Mouse (Mus musculus): ENCODE results near the gene Taok1. TPM values are rescaled to one million over a fixed set of nuclear protein-coding genes. Genes with fewer than 3 reads are reported as not detected.
"Not testable (repeated sequence)": the region's sequence is repeated elsewhere in the genome, so short reads cannot be mapped to it uniquely, and the experiment has no call there.

The Taok1 gene
- polyA plus RNA-seq, 1 experiment from 2014 or later, result 19.6 TPM

DNA sequence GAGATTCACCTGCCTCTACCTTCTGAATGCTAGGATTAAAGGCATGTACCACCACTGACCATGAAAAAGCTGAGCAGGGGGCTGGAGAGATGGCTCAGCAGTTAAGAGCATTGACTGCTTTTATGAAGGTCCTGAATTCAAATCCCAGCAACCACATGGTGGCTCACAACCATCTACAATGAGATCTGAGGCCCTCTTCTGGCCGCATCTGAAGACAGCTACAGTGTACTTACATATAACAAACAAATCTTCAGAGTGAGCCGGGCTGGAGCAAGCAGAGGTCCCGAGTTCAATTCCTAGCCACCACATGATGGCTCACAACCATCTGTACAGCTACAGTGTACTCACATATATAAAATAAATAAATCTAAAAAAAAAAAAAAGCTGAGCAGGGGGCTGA lies 79.2 kb downstream of the Taok1 start:
- H3K4me1 ChIP-seq (ENCODE audit: control insufficient read depth, insufficient read depth, low read length); H3K9ac ChIP-seq (ENCODE audit: low read depth, low read length); H3K9me3 ChIP-seq (ENCODE audit: control insufficient read depth, low read length); H3K27me3 ChIP-seq (replicated peaks; ENCODE audit: control insufficient read depth, insufficient read depth, low read length); H3K36me3 ChIP-seq (ENCODE audit: control insufficient read depth, insufficient read depth, low read length); ATAC-seq (ENCODE audit: low read depth); H3K27ac ChIP-seq (replicated peaks; ENCODE audit: low read depth, low read length); H3K4me2 ChIP-seq (ENCODE audit: low read depth, low read length); H3K4me3 ChIP-seq (ENCODE audit: low read depth, low read length); DNase-seq (ENCODE audit: low spot score): not testable (repeated sequence)
- 83% methylated on average over 3 of the region's 3 CpGs for WGBS

DNA sequence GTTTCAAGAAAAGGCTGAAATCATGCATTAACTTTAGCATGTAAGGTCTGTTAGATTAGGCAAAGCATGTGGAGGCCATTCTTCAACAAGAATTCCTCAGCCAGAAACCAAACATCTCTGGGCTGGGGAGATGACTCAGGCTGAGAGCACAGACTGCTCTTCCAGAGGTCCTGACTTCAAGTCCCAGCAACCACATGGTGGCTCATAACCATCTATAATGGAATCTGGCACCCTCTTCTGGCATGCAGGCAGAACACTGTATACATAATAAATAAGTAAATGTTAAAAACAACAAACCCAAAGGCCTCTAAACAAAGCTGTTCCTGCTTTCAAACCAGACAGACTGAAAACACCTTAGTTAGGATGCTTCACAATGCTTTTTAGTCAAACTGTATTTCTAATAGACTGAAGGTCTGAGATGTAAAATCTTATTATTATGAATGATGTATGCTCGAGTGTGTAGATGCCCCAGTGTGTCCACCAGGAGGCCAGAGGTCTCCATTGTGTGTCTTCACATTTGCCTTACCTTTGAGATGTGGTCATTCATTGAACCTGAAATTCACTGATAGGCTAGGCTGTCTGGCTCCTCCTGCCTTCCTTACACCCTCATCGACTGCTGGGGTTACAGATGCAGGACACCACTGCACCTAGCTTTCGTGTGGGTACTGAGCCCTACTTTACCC lies 81.7 kb downstream of the Taok1 start:
- peaks cover under 1% of the 10 kb centered on the region; the same call in 1 of the 2 replicates for H3K36me3 ChIP-seq (ENCODE audit: control insufficient read depth, insufficient read depth, low read length)
- no peaks in the 10 kb centered on the region for H3K27me3 ChIP-seq (replicated peaks; ENCODE audit: control insufficient read depth, insufficient read depth, low read length)
- DNase-seq (ENCODE audit: low spot score), result no peak
- WGBS, result 85% methylated on average over 3 of the region's 3 CpGs
- ATAC-seq (ENCODE audit: low read depth), result no peak
- no peaks in the 10 kb centered on the region for H3K9me3 ChIP-seq (ENCODE audit: control insufficient read depth, low read length)
- H3K4me1 ChIP-seq (ENCODE audit: control insufficient read depth, insufficient read depth, low read length), result no peaks in the 10 kb centered on the region
- no peak overlapping the region for H3K27ac ChIP-seq (replicated peaks; ENCODE audit: low read depth, low read length)
- no peak overlapping the region for H3K4me3 ChIP-seq (ENCODE audit: low read depth, low read length)
- H3K9ac ChIP-seq (ENCODE audit: low read depth, low read length), result no peak overlapping the region
- H3K4me2 ChIP-seq (ENCODE audit: low read depth, low read length), result no peak overlapping the region

DNA sequence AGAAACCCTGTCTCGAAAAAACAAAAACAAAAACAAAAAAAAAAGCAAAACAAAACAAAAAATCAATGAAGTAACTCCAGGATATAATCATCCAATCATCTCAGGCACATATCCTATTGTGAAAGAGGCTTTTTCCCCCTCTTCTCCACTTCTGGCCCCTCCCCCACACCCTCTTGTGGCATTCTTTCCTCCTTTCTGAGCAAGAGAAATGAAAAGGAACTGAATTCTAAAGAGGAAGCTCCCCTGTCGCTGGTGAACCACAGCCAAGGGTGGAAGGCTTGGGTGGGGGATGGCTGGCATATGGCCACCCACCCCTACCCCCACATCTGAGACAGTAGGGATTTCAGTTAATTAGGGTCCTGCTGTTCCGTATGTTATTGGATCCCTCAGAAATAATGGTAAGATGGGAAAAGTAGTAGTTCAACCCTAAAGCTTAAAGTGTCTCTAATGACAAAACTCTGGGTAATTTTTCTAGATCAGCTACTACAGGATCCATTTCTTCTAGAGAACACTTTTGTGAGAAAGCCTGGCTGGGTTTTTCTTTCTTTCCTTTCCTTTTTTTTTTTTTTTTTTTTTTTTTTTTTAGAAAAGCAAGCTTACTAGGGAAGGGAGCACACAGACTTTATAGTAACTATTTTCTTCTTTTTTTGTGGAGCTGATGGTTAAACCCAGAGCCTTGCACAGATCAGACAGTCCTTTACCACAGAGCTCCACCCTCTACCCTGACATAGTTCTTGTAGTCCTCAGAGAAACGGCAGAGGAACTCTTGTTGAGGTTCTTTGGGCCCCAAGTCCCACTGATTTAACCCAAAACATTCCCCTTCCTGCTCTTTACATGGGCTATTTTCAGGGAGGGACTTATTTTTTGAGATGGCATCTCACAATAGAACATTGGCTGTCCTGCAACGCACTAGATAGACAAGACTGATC lies 86.8 kb downstream of the Taok1 start:
- H3K4me2 ChIP-seq (ENCODE audit: low read depth, low read length), result no peak overlapping the region
- peaks cover 14% of the 10 kb centered on the region for H3K27me3 ChIP-seq (replicated peaks; ENCODE audit: control insufficient read depth, insufficient read depth, low read length)
- peaks cover 4% of the 10 kb centered on the region; the same call in 1 of the 2 replicates for H3K4me1 ChIP-seq (ENCODE audit: control insufficient read depth, insufficient read depth, low read length)
- ATAC-seq (ENCODE audit: low read depth) (0 out of 2 replicates have a peak, but pooled peaks have one; percentile 38), DNase-seq (ENCODE audit: low spot score) (peak; percentile 48)
- H3K9ac ChIP-seq (ENCODE audit: low read depth, low read length), result no peak overlapping the region
- H3K9me3 ChIP-seq (ENCODE audit: control insufficient read depth, low read length), result no peaks in the 10 kb centered on the region
- H3K4me3 ChIP-seq (ENCODE audit: low read depth, low read length), result no peak overlapping the region
- no peaks in the 10 kb centered on the region for H3K36me3 ChIP-seq (ENCODE audit: control insufficient read depth, insufficient read depth, low read length)
- WGBS, result 36% methylated on average over 5 of the region's 5 CpGs
- no peak overlapping the region for H3K27ac ChIP-seq (replicated peaks; ENCODE audit: low read depth, low read length)

DNA sequence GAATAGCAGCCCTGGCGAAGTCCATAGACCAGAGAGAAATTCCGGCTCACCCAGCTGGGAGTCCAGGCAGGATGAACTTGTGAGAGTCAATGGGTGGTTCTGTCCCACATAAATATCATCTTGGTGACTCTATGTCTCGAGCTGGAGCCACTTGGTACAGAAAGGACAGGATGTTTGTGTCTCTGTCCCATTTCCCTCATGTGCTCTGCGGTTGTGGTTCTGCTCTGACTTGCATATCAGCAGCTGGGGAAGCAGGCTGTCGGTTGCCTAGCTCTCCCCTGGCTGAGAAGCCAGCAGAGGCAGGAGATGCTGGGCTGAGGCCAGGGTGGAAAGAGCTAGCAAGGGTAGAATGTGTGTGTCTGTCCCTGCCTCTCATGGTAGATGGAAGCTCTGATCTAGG lies 88.6 kb downstream of the Taok1 start, which contains the start of gene Gm10392:
Gm10392 (minus strand) TSS at position 156 of the 400 bp plus-strand sequence.
- no peaks in the 10 kb centered on the region for H3K36me3 ChIP-seq (ENCODE audit: control insufficient read depth, insufficient read depth, low read length)
- WGBS, result 71% methylated on average over 5 of the region's 5 CpGs
- no peak within 1 kb of the TSS for H3K27ac ChIP-seq (replicated peaks; ENCODE audit: low read depth, low read length)
- no peak within 1 kb of the TSS for H3K9ac ChIP-seq (ENCODE audit: low read depth, low read length)
- no peak for DNase-seq (ENCODE audit: low spot score)
- no peak within 1 kb of the TSS for H3K4me3 ChIP-seq (ENCODE audit: low read depth, low read length)
- peaks cover 28% of the 10 kb centered on the region for H3K27me3 ChIP-seq (replicated peaks; ENCODE audit: control insufficient read depth, insufficient read depth, low read length)
- H3K9me3 ChIP-seq (ENCODE audit: control insufficient read depth, low read length), result no peaks in the 10 kb centered on the region
- no peak within 1 kb of the TSS for H3K4me2 ChIP-seq (ENCODE audit: low read depth, low read length)
- H3K4me1 ChIP-seq (ENCODE audit: control insufficient read depth, insufficient read depth, low read length), result peaks cover 18% of the 10 kb centered on the region
- ATAC-seq (ENCODE audit: low read depth), result no peak

DNA sequence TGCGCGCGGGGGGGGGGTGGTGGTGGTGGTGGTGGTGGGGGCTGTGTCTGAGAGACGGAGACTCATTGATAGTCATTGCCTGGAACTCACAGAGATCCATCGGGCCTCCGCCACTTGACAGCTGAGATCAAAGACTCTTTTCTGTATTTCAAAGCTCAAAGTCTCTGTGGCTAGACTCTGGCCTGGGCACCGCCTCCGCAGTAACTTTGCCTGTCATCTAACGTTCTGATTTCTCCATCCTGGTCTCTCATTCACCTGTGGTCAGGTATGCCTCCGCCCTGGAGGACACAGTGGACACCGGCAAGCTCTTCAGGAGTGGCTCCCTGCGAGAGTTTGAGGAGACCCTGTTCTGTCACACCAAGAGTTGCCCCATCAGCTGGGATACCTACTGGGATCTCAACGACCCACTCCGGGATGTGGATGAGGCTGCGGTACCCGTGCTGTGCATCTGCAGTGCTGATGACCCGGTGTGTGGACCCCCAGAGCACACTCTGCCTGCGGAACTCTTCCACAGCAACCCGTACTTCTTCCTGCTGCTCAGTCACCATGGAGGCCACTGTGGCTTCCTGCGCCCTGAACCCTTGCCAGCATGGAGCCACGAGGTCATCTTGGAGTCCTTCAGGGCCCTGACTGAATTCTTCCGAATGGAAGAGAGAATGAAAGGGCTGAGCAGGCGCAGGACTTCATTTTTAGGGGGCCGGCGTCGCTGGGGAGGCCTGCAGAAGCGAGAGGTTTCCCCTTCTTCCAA lies 89.4 kb downstream of the Taok1 start:
- Histone ChIP-seq H3K27me3 (replicated peaks; ENCODE audit: control insufficient read depth, insufficient read depth, low read length) (peaks cover 28% of the 10 kb centered on the region), H3K9me3 (ENCODE audit: control insufficient read depth, low read length) (no peaks in the 10 kb centered on the region), H3K4me2 (ENCODE audit: low read depth, low read length) (no peak overlapping the region), H3K9ac (ENCODE audit: low read depth, low read length) (no peak overlapping the region), H3K36me3 (ENCODE audit: control insufficient read depth, insufficient read depth, low read length) (no peaks in the 10 kb centered on the region), H3K27ac (replicated peaks; ENCODE audit: low read depth, low read length) (no peak overlapping the region), H3K4me1 (ENCODE audit: control insufficient read depth, insufficient read depth, low read length) (peaks cover 23% of the 10 kb centered on the region), H3K4me3 (ENCODE audit: low read depth, low read length) (no peak overlapping the region)
- ATAC-seq (ENCODE audit: low read depth) (no peak), DNase-seq (ENCODE audit: low spot score) (no peak)
- 79% methylated on average over 25 of the region's 27 CpGs for WGBS

DNA sequence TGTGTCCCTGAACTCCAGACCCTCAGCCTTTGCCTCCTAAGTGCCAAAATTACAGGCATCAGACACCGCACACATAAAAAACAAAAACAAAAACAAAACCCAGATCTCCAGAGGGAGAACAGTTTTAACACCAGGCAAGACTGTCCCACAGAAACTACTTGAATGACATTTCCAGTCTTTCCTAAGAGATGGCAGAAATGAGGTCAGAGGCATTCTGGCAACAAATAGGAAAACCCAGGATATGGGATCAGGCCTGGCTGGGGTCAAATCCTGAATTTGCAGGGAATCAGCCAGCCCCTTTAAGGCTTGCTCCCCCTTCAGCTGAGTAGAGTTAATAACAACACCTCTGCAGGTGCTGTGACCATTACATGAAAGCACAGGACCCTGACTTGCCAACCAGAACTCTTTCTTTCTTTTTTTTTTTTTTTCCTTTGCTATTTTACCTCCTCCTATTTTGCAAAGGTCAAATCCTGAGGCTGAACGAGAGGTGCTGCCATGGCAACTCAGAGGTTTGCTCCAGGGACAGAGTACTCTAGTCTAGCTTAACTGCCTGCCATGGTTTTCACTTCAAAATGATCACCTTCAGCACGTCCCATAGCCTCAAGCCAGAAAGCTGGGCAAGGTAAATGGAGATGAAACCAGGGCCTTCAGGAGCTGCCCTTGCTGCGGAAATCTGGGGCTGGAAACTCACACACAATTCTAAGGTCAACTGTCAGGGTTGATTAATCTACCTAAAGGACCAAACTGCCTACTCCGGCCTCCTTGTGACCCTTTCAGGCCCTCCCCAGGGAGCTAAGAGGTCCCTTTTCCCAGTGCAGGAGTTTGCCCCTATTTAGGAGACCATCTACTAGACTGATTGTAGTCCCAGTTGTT lies 90.8 kb downstream of the Taok1 start:
- H3K27ac ChIP-seq (replicated peaks; ENCODE audit: low read depth, low read length), result no peak overlapping the region
- WGBS, result 50% methylated on average over 5 of the region's 5 CpGs
- no peaks in the 10 kb centered on the region for H3K36me3 ChIP-seq (ENCODE audit: control insufficient read depth, insufficient read depth, low read length)
- peaks cover 28% of the 10 kb centered on the region for H3K27me3 ChIP-seq (replicated peaks; ENCODE audit: control insufficient read depth, insufficient read depth, low read length)
- DNase-seq (ENCODE audit: low spot score) (no peak), ATAC-seq (ENCODE audit: low read depth) (no peak)
- no peak overlapping the region for H3K9ac ChIP-seq (ENCODE audit: low read depth, low read length)
- H3K9me3 ChIP-seq (ENCODE audit: control insufficient read depth, low read length), result no peaks in the 10 kb centered on the region
- no peak overlapping the region for H3K4me3 ChIP-seq (ENCODE audit: low read depth, low read length)
- H3K4me1 ChIP-seq (ENCODE audit: control insufficient read depth, insufficient read depth, low read length), result peaks cover 31% of the 10 kb centered on the region
- no peak overlapping the region for H3K4me2 ChIP-seq (ENCODE audit: low read depth, low read length)

DNA sequence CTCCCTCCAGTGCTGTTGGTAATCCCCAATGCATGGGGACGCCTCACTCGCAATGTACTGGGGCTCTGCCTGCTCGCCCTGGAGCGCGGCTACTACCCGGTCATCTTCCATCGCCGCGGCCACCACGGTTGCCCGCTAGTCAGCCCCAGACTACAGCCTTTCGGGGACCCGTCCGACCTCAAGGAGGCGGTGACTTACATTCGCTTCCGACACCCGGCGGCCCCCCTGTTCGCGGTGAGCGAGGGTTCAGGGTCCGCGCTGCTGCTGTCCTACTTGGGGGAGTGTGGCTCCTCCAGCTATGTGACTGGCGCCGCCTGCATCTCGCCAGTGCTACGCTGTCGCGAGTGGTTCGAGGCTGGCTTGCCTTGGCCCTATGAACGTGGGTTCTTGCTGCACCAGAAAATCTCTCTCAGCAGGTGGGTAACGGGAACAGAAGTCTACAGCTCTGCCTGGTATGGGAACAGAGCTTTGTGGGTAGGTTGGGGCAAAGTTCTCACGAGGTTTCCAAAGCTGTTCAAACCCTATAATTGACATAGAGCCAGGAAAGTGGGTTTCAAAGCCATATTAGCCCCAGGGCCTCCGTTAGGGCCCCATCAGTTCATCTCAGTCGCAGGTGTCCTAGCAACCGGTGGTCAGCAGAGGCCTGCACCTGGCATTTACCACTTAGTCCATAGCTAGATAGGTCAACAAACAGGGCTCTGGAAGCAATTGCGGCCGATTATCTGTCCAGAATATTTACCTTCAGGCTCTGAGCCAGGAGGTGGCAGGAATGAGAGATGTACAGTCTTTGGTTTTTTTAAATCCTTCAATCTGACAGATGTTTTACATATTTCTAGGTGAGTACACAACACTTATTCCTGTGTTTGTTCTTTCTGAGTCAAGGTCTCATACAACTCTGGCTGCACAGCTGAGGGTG lies 91.7 kb downstream of the Taok1 start, which contains the start of gene Trp53i13:
Trp53i13 (minus strand) TSS at position 344 of the 916 bp plus-strand sequence.
- Histone ChIP-seq H3K36me3 (ENCODE audit: control insufficient read depth, insufficient read depth, low read length) (no peaks in the 10 kb centered on the region), H3K4me3 (ENCODE audit: low read depth, low read length) (peak within 1 kb of the TSS; percentile 74), H3K27me3 (replicated peaks; ENCODE audit: control insufficient read depth, insufficient read depth, low read length) (peaks cover 28% of the 10 kb centered on the region), H3K9me3 (ENCODE audit: control insufficient read depth, low read length) (no peaks in the 10 kb centered on the region), H3K4me2 (ENCODE audit: low read depth, low read length) (peak within 1 kb of the TSS; percentile 97), H3K27ac (replicated peaks; ENCODE audit: low read depth, low read length) (no peak within 1 kb of the TSS), H3K4me1 (ENCODE audit: control insufficient read depth, insufficient read depth, low read length) (peaks cover 34% of the 10 kb centered on the region), H3K9ac (ENCODE audit: low read depth, low read length) (peak within 1 kb of the TSS; percentile 61)
- ATAC-seq (ENCODE audit: low read depth) (no peak), DNase-seq (ENCODE audit: low spot score) (no peak)
- 9% methylated on average over 31 of the region's 39 CpGs for WGBS
